Mouse (Mus musculus): ENCODE results near the gene Ccng2.

GRCm38 (mm10) chr5:93296754-93297153 is 29.7 kb downstream of the Ccng2 start:
- no peak for TF ChIP-seq CTCF (IDR thresholded peaks at IDR 0.05; ENCODE audit: low read depth)
- no peak for TF ChIP-seq EP300 (IDR thresholded peaks at IDR 0.05; ENCODE audit: low read depth)

Data from liver, embryonic 14.5 days (tissue).